Mouse (Mus musculus): ENCODE measurements around the gene Actn1. TPM values are rescaled to one million over a fixed set of nuclear protein-coding genes. Genes with fewer than 3 reads are reported as not detected.
"Not testable (repeated sequence)": the region's sequence is repeated elsewhere in the genome, so short reads cannot be mapped to it uniquely, and the experiment has no call there.

The Actn1 gene
- polyA plus RNA-seq, 1 experiment from 2014 or later: 32.5 TPM

DNA sequence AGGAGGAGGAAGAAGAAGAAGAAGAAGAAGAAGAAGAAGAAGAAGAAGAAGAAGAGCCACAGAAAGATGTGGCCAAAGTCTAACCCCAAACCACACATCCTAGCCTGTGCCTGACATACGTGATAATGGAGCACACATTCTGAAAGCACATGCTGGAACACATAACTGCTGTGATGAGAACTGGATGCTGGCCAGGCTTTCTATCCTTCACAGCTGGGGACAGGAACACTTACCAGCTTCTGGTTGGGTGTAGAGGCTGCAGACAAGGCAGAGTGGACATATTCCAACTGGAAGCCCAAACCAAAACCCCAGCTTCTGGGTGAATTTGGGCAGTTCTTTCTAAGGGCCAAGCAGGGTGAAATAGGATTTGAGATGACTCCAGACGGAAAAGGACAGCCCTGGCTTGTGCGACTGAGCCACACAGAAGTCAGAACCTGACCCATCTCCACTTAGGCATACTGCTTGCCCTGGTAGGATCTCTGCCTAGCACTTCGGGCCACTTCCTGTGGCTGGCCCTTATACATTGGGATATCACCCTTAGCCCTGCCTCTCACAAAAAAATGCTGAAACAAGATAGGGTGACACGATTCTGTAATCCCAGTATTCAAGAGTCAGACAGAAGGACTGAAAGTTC lies 15.1 kb upstream of the Actn1 start:
- TF ChIP-seq CTCF (IDR thresholded peaks at IDR 0.05; ENCODE audit: low read depth): no peak
- peak; percentile 58 for DNase-seq (ENCODE audit: low spot score)
- H3K4me1 ChIP-seq (replicated peaks; ENCODE audit: insufficient read depth, low read length): peaks cover 8% of the 10 kb centered on the region; the same call in 1 of the 2 replicates
- no peaks in the 10 kb centered on the region for H3K27me3 ChIP-seq (ENCODE audit: insufficient read depth, low read length)
- H3K36me3 ChIP-seq (ENCODE audit: insufficient read depth, low read length): no peaks in the 10 kb centered on the region
- ATAC-seq (replicated peaks; ENCODE audit: low FRiP score, low read depth): no peak
- 70% methylated on average over 5 of the region's 5 CpGs for WGBS
- H3K9me3 ChIP-seq (replicated peaks; ENCODE audit: low read length): no peaks in the 10 kb centered on the region
- H3K9ac ChIP-seq (ENCODE audit: low read depth, low read length): no peak overlapping the region
- H3K4me3 ChIP-seq (replicated peaks; ENCODE audit: low read depth, low read length): no peak overlapping the region
- no peak overlapping the region for H3K27ac ChIP-seq
- no peak overlapping the region for H3K4me2 ChIP-seq (ENCODE audit: low read length)

DNA sequence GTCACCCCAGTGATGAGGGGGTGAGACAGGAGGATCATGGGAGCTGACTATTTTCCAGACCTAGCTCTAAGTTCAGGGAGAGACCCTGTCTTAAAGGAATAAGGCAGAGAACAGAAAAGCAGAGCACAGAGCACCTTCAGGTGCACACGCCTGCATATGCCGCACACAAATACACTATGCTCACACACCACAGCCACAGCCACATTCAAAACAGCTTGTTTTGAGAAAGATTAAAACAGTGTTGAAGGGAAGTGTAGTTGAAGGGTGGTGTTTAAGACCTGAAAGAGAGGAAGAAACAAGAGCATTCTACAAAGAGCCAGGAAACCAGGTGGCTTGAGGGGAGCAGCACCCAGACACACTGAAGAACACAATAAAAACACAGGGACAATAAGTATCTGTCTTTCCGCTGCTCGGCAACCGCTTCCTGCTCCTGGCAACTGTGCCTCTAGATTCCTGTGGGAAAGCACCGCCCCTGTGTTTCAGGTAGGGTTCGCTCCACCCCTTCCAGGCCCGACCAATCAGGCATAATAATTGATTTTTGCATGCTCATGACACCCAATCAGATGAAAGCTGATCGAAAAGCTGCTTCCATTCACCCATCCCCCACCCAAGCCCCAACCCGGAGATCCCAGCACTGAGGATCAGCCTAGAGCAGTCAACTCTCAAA lies 13.0 kb upstream of the Actn1 start:
- DNase-seq (ENCODE audit: low spot score) (peak; percentile 38), ATAC-seq (replicated peaks; ENCODE audit: low FRiP score, low read depth) (0 out of 2 replicates have a peak, but pooled peaks have one; percentile 59)
- Histone ChIP-seq H3K27me3 (ENCODE audit: insufficient read depth, low read length) (no peaks in the 10 kb centered on the region), H3K4me2 (ENCODE audit: low read length) (peak overlapping the region; percentile 3; the same call in 1 of the 2 replicates), H3K36me3 (ENCODE audit: insufficient read depth, low read length) (no peaks in the 10 kb centered on the region), H3K9me3 (replicated peaks; ENCODE audit: low read length) (no peaks in the 10 kb centered on the region), H3K4me1 (replicated peaks; ENCODE audit: insufficient read depth, low read length) (peaks cover 10% of the 10 kb centered on the region; the same call in 1 of the 2 replicates), H3K4me3 (replicated peaks; ENCODE audit: low read depth, low read length) (no peak overlapping the region), H3K9ac (ENCODE audit: low read depth, low read length) (no peak overlapping the region), H3K27ac (no peak overlapping the region)
- TF ChIP-seq CTCF (IDR thresholded peaks at IDR 0.05; ENCODE audit: low read depth): no peak
- WGBS: 25% methylated on average over 10 of the region's 10 CpGs

DNA sequence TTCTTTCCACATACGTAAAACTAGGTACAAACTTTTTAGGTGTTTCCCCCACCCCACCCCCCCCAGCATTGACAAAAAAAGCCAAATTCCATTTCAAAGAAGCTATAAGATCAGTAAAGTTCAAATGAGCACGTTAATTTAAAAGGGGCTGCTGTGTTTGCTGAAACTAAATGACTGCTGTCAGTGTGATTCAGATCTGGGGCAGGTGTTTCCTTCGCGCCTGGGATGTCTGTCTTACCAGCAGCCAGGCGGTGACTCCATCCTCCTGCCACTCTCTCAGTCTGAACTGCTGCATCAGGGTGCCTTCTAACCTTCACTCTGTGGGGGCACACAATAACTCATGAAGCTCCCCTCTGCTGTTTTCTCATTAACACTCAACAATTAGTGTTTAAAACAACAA lies 11.6 kb upstream of the Actn1 start:
- no peak overlapping the region for H3K4me3 ChIP-seq (replicated peaks; ENCODE audit: low read depth, low read length)
- no peak overlapping the region for H3K9ac ChIP-seq (ENCODE audit: low read depth, low read length)

DNA sequence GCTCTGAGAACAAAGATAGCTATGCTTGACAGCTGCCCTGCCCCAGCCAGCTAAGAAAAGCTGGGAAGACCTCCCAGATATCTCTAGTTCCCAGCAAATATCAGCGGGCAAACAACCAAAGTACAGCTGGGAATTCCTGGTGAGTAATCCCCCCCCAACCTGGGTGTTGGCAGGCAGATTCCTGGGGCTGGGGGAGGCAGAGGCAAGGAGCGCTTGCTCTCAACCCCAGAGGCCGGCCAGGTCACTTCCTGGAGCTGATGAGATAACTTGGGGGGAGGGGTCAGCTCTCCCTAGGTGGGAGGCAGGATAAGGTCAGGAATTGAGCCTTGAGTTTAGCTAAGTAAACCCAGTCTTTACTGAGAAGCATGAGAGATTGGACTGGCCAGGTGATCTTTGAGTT lies 10.8 kb upstream of the Actn1 start:
- DNase-seq (ENCODE audit: low spot score) (no peak), ATAC-seq (replicated peaks; ENCODE audit: low FRiP score, low read depth) (no peak)
- H3K4me1 ChIP-seq (replicated peaks; ENCODE audit: insufficient read depth, low read length): peaks cover 10% of the 10 kb centered on the region; the same call in 1 of the 2 replicates
- no peak overlapping the region for H3K4me3 ChIP-seq (replicated peaks; ENCODE audit: low read depth, low read length)
- H3K36me3 ChIP-seq (ENCODE audit: insufficient read depth, low read length): no peaks in the 10 kb centered on the region
- no peak overlapping the region for H3K9ac ChIP-seq (ENCODE audit: low read depth, low read length)
- H3K9me3 ChIP-seq (replicated peaks; ENCODE audit: low read length): no peaks in the 10 kb centered on the region
- no peak for TF ChIP-seq CTCF (IDR thresholded peaks at IDR 0.05; ENCODE audit: low read depth)
- 16% methylated on average over 3 of the region's 3 CpGs for WGBS
- no peak overlapping the region for H3K4me2 ChIP-seq (ENCODE audit: low read length)
- H3K27ac ChIP-seq: peak overlapping the region; percentile 31; the same call in 1 of the 2 replicates
- no peaks in the 10 kb centered on the region for H3K27me3 ChIP-seq (ENCODE audit: insufficient read depth, low read length)

More for the DNA sequence above, 11.6 kb upstream of the Actn1 start:
- Histone ChIP-seq H3K9me3 (replicated peaks; ENCODE audit: low read length) (no peaks in the 10 kb centered on the region), H3K27ac (no peak overlapping the region), H3K27me3 (ENCODE audit: insufficient read depth, low read length) (no peaks in the 10 kb centered on the region), H3K4me1 (replicated peaks; ENCODE audit: insufficient read depth, low read length) (peaks cover 10% of the 10 kb centered on the region; the same call in 1 of the 2 replicates), H3K36me3 (ENCODE audit: insufficient read depth, low read length) (no peaks in the 10 kb centered on the region), H3K4me2 (ENCODE audit: low read length) (no peak overlapping the region)
- ATAC-seq (replicated peaks; ENCODE audit: low FRiP score, low read depth) (no peak), DNase-seq (ENCODE audit: low spot score) (no peak)
- WGBS: 37% methylated on average over 5 of the region's 5 CpGs
- no peak for TF ChIP-seq CTCF (IDR thresholded peaks at IDR 0.05; ENCODE audit: low read depth)

DNA sequence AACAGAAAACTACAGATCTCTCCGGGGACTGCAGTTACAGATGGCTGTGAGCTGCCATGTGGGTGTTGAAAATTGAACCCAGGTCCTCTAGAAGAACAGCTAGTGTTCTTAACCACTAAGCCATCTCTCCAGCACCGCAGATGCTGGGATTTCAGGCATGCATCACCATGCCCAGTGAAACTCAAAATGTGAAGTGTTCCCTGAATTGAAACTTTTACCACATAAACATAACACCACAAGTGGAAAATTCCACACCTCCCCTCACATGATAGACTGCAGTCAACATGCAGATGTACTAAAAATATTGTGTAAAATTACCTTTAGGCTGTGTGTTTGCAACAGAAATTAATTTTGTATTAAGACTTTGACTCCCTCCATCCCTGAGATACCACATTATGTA lies 9.1 kb upstream of the Actn1 start:
- WGBS: 93% methylated on average over 2 of the region's 2 CpGs

DNA sequence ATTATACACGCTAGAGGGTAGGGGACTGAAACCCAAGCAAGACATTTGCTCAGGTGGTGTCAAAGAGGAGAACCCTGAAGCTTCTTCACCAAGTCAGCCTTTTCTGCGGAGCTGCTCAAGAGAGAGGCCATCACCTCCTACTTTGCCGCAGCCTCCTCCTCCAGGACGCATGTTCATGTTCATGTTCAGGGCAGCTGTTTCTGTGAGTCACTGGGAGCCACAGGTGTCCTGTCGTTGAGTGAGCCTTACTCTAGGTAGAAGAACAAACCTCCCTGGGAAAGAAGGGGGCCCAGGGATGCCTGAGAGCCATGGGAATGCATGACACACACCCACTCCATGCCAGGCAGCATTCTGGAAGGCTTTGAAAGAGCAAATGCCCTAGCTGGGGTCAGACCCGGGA lies 7.8 kb upstream of the Actn1 start:
- Histone ChIP-seq H3K9ac (ENCODE audit: low read depth, low read length) (no peak overlapping the region), H3K36me3 (ENCODE audit: insufficient read depth, low read length) (no peaks in the 10 kb centered on the region), H3K4me3 (replicated peaks; ENCODE audit: low read depth, low read length) (no peak overlapping the region), H3K27ac (no peak overlapping the region), H3K27me3 (ENCODE audit: insufficient read depth, low read length) (no peaks in the 10 kb centered on the region), H3K4me2 (ENCODE audit: low read length) (no peak overlapping the region), H3K9me3 (replicated peaks; ENCODE audit: low read length) (no peaks in the 10 kb centered on the region), H3K4me1 (replicated peaks; ENCODE audit: insufficient read depth, low read length) (peaks cover 10% of the 10 kb centered on the region; the same call in 1 of the 2 replicates)
- no peak for TF ChIP-seq CTCF (IDR thresholded peaks at IDR 0.05; ENCODE audit: low read depth)
- ATAC-seq (replicated peaks; ENCODE audit: low FRiP score, low read depth): no peak
- DNase-seq (ENCODE audit: low spot score): no peak
- WGBS: 86% methylated on average over 6 of the region's 6 CpGs

More for the DNA sequence above, 9.1 kb upstream of the Actn1 start:
- Histone ChIP-seq H3K27ac (no peak overlapping the region), H3K9me3 (replicated peaks; ENCODE audit: low read length) (no peaks in the 10 kb centered on the region), H3K4me2 (ENCODE audit: low read length) (no peak overlapping the region), H3K36me3 (ENCODE audit: insufficient read depth, low read length) (no peaks in the 10 kb centered on the region), H3K9ac (ENCODE audit: low read depth, low read length) (no peak overlapping the region), H3K4me3 (replicated peaks; ENCODE audit: low read depth, low read length) (no peak overlapping the region), H3K4me1 (replicated peaks; ENCODE audit: insufficient read depth, low read length) (peaks cover 10% of the 10 kb centered on the region; the same call in 1 of the 2 replicates), H3K27me3 (ENCODE audit: insufficient read depth, low read length) (no peaks in the 10 kb centered on the region)
- ATAC-seq (replicated peaks; ENCODE audit: low FRiP score, low read depth) (no peak), DNase-seq (ENCODE audit: low spot score) (no peak)
- TF ChIP-seq CTCF (IDR thresholded peaks at IDR 0.05; ENCODE audit: low read depth): no peak

DNA sequence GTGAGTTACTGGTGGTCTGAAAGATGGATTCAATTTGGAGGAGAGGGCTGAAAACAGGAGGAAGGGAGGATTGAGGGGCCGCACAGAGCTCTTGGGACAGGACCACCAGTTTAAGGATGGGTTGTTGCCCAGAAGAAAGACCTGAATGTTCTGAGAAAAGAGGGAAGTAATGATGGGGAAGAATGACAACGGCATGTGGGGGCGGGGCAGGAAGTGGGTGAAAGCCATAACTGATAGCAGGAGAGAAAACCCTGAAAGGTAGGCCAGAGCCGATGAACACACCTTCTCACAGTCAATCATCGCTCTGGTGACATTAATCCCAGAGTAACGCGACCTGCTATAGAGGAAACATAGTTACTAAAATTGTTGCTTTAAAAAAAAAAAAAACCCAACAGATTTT lies 4.2 kb upstream of the Actn1 start:
- not testable (repeated sequence) for H3K9ac ChIP-seq (ENCODE audit: low read depth, low read length); ATAC-seq (replicated peaks; ENCODE audit: low FRiP score, low read depth); DNase-seq (ENCODE audit: low spot score); H3K27ac ChIP-seq; H3K9me3 ChIP-seq (replicated peaks; ENCODE audit: low read length); H3K27me3 ChIP-seq (ENCODE audit: insufficient read depth, low read length); H3K36me3 ChIP-seq (ENCODE audit: insufficient read depth, low read length); H3K4me2 ChIP-seq (ENCODE audit: low read length); H3K4me3 ChIP-seq (replicated peaks; ENCODE audit: low read depth, low read length); H3K4me1 ChIP-seq (replicated peaks; ENCODE audit: insufficient read depth, low read length)
- 77% methylated on average over 7 of the region's 7 CpGs for WGBS
